7 mouse cellular contexts compared by ENCODE assay signal in genomic region chr7:82016751-82017710, GRCm38 (mm10). TPM values are rescaled to one million over a fixed set of nuclear protein-coding genes. Genes with fewer than 3 reads are reported as not detected.
DNase-seq lines count a peak whose midpoint lies in the region; ATAC-seq and TF ChIP-seq lines count a peak whose summit lies in the region.

No protein-coding gene starts in this region.

- peak; percentile 71 for TF ChIP-seq EP300 in CH12.LX (IDR thresholded peaks at IDR 0.05; ENCODE audit: low read length)

- in situ Hi-C loops in CH12.LX (cut with MboI; ENCODE audit: low pct_ligation_motif_present, low pct_unique_long_range_greater_than_20kb, low sequenced_read_pairs), result no loop called here

- peak overlapping the region; percentile 64 for H3K4me2 ChIP-seq in CH12.LX (ENCODE audit: insufficient read depth, low read depth, poor library complexity, severe bottlenecking)
- H3K4me2 ChIP-seq in hindbrain, postnatal 0 days (ENCODE audit: low read depth, low read length), result peak overlapping the region; percentile 50

- 8% methylated on average over 25 of the region's 25 CpGs for WGBS in hindbrain, postnatal 0 days
- 3% methylated on average over 25 of the region's 25 CpGs for WGBS in midbrain, embryonic 10.5 days

- peaks cover 0 to 24% of the 10 kb centered on the region in 2 experiments; a peak in 3 of 4 replicates for H3K4me1 ChIP-seq in CH12.LX (ENCODE audit: control insufficient read depth in 1 of 2, insufficient read depth in 2 of 2)
- no peaks in the 10 kb centered on the region for H3K4me1 ChIP-seq in hindbrain, postnatal 0 days (ENCODE audit: insufficient read depth, low read length)
- H3K4me1 ChIP-seq in midbrain, embryonic 10.5 days, result peaks cover 12% of the 10 kb centered on the region

- no peak overlapping the region for H3K9ac ChIP-seq in CH12.LX (ENCODE audit: insufficient read depth, low read depth)
- H3K9ac ChIP-seq in hindbrain, postnatal 0 days (replicated peaks; ENCODE audit: low read length), result no peak overlapping the region; the same call in 1 of the 2 replicates

- no peak for TF ChIP-seq RAD21 in CH12.LX (IDR thresholded peaks at IDR 0.05; ENCODE audit: low read depth, low read length)

- dilution Hi-C loops in CH12.LX (cut with MboI; ENCODE audit: extremely low pct_ligation_motif_present, extremely low pct_unique_long_range_greater_than_20kb, low sequenced_read_pairs), result no loop called here

- no peaks in the 10 kb centered on the region for H3K36me3 ChIP-seq in CH12.LX (replicated peaks in 1 of 2; ENCODE audit: control insufficient read depth in 1 of 2, insufficient read depth in 1 of 2, low read length in 1 of 2)
- H3K36me3 ChIP-seq in hindbrain, postnatal 0 days (ENCODE audit: insufficient read depth, low read length), result no peaks in the 10 kb centered on the region
- no peaks in the 10 kb centered on the region for H3K36me3 ChIP-seq in midbrain, embryonic 10.5 days

- no peaks in the 10 kb centered on the region for H3K79me2 ChIP-seq in CH12.LX (replicated peaks; ENCODE audit: control insufficient read depth, extremely low read depth, insufficient read depth, poor library complexity, severe bottlenecking)

- ATAC-seq in hindbrain, postnatal 0 days, result no peak

- peak overlapping the region in 1 of 3 experiments; percentile 15 for H3K4me3 ChIP-seq in CH12.LX (replicated peaks in 1 of 3; ENCODE audit: low read depth in 2 of 3, low read length in 2 of 3, poor library complexity in 1 of 3)
- peak overlapping the region; percentile 18 for H3K4me3 ChIP-seq in hindbrain, postnatal 0 days (ENCODE audit: low read length)
- peak overlapping the region; percentile 39 for H3K4me3 ChIP-seq in midbrain, embryonic 10.5 days

- H3K27me3 ChIP-seq in CH12.LX (replicated peaks), result no peaks in the 10 kb centered on the region
- H3K27me3 ChIP-seq in hindbrain, postnatal 0 days (ENCODE audit: insufficient read depth, low read length), result no peaks in the 10 kb centered on the region
- peaks cover 48% of the 10 kb centered on the region for H3K27me3 ChIP-seq in midbrain, embryonic 10.5 days (ENCODE audit: low read depth, poor library complexity, severe bottlenecking)

- TF ChIP-seq POLR2A in CH12.LX (IDR thresholded peaks at IDR 0.05; ENCODE audit: low read depth, low read length), result no peak

- peak; percentile 85 for DNase-seq in CH12.LX (ENCODE audit: extremely low read depth)
- DNase-seq in brain, adult 2 months (ENCODE audit: low read depth, low spot score), result peak; percentile 30
- peak; percentile 28 for DNase-seq in hindbrain, postnatal 0 days (ENCODE audit: low spot score)
- DNase-seq in midbrain, embryonic 10.5 days (ENCODE audit: low spot score), result no peak
- no peak for DNase-seq in layer of hippocampus, adult 9-10 months (ENCODE audit: low spot score)
- no peak for DNase-seq in spleen, adult 12 weeks (ENCODE audit: low spot score)
- no peak for DNase-seq in c-Kit-positive CD71-positive TER-119-positive erythroid progenitor cells, embryonic 14.5 days (ENCODE audit: low spot score)

- no peak overlapping the region for H3K27ac ChIP-seq in CH12.LX (ENCODE audit: insufficient read depth, low read depth)
- no peak overlapping the region for H3K27ac ChIP-seq in hindbrain, postnatal 0 days
- no peak overlapping the region for H3K27ac ChIP-seq in midbrain, embryonic 10.5 days (replicated peaks)

- H3K9me3 ChIP-seq in CH12.LX (replicated peaks; ENCODE audit: low read length), result no peaks in the 10 kb centered on the region
- H3K9me3 ChIP-seq in hindbrain, postnatal 0 days (ENCODE audit: low read length), result no peaks in the 10 kb centered on the region
- no peaks in the 10 kb centered on the region for H3K9me3 ChIP-seq in midbrain, embryonic 10.5 days (replicated peaks)

- no peak for TF ChIP-seq CTCF in CH12.LX (conservative IDR thresholded peaks at IDR 0.05 in 1 of 2, IDR thresholded peaks at IDR 0.05 in 1 of 2; ENCODE audit: low read depth in 2 of 2, low read length in 2 of 2)
- TF ChIP-seq CTCF in hindbrain, postnatal 0 days (IDR thresholded peaks at IDR 0.05; ENCODE audit: low read depth), result no peak

TF ChIP-seq in CH12.LX, 34 proteins besides CTCF, POLR2A, EP300 and RAD21:
- TF ChIP-seq NELFE (IDR thresholded peaks at IDR 0.05; ENCODE audit: low read depth, low read length), result no peak
- TF ChIP-seq ZNF384 (IDR thresholded peaks at IDR 0.05; ENCODE audit: low read depth, low read length), result no peak
- TF ChIP-seq SIN3A (IDR thresholded peaks at IDR 0.05; ENCODE audit: low read length), result 0 out of 2 replicates have a peak, but pooled peaks have one; percentile 30
- no peak for TF ChIP-seq ZC3H11A (IDR thresholded peaks at IDR 0.05; ENCODE audit: low read depth, low read length)
- TF ChIP-seq ETS1 (conservative IDR thresholded peaks at IDR 0.05; ENCODE audit: low read depth, low read length), result peak; percentile 63
- TF ChIP-seq TBP (conservative IDR thresholded peaks at IDR 0.05; ENCODE audit: low read depth, low read length), result no peak
- TF ChIP-seq CHD1 (IDR thresholded peaks at IDR 0.05; ENCODE audit: low read depth, low read length), result no peak
- no peak for TF ChIP-seq MAZ (IDR thresholded peaks at IDR 0.05; ENCODE audit: low read depth, low read length)
- TF ChIP-seq MAFK (IDR thresholded peaks at IDR 0.05; ENCODE audit: insufficient replicate concordance, low read length), result 0 out of 2 replicates have a peak, but pooled peaks have one; percentile 41
- no peak for TF ChIP-seq ZMIZ1 (IDR thresholded peaks at IDR 0.05; ENCODE audit: low read depth, low read length)
- TF ChIP-seq HCFC1 (IDR thresholded peaks at IDR 0.05; ENCODE audit: low read depth, low read length), result no peak
- TF ChIP-seq E2F4 (IDR thresholded peaks at IDR 0.05; ENCODE audit: insufficient replicate concordance, low read depth, low read length), result no peak
- TF ChIP-seq MYC (IDR thresholded peaks at IDR 0.05; ENCODE audit: low read depth, low read length), result no peak
- TF ChIP-seq MXI1 (IDR thresholded peaks at IDR 0.05; ENCODE audit: low read depth, low read length), result no peak
- TF ChIP-seq NRF1 (IDR thresholded peaks at IDR 0.05; ENCODE audit: low read depth, low read length), result peak; percentile 52; the same call in 1 of the 2 replicates
- peak; percentile 37; the same call in 1 of the 2 replicates for TF ChIP-seq BHLHE40 (IDR thresholded peaks at IDR 0.05; ENCODE audit: low read depth, low read length)
- TF ChIP-seq POLR2AphosphoS2 (IDR thresholded peaks at IDR 0.05; ENCODE audit: low read depth, low read length), result no peak
- peak; percentile 67 for TF ChIP-seq JUND (conservative IDR thresholded peaks at IDR 0.05; ENCODE audit: low read depth, low read length)
- TF ChIP-seq UBTF (IDR thresholded peaks at IDR 0.05; ENCODE audit: low read depth, low read length), result no peak
- TF ChIP-seq PAX5 (IDR thresholded peaks at IDR 0.05; ENCODE audit: low read length), result no peak
- TF ChIP-seq IRF4 (IDR thresholded peaks at IDR 0.05; ENCODE audit: low read depth, low read length), result peak; percentile 78
- TF ChIP-seq RCOR1 (conservative IDR thresholded peaks at IDR 0.05; ENCODE audit: low read depth, low read length), result no peak
- TF ChIP-seq JUN (IDR thresholded peaks at IDR 0.05; ENCODE audit: insufficient read depth, low read depth, low read length), result peak; percentile 86
- no peak for TF ChIP-seq ELF1 (IDR thresholded peaks at IDR 0.05; ENCODE audit: low read depth, low read length)
- TF ChIP-seq CHD2 (IDR thresholded peaks at IDR 0.05; ENCODE audit: low read length), result no peak
- no peak for TF ChIP-seq GABPA (IDR thresholded peaks at IDR 0.05; ENCODE audit: insufficient replicate concordance, low read depth, low read length)
- no peak for TF ChIP-seq ZKSCAN1 (IDR thresholded peaks at IDR 0.05; ENCODE audit: borderline replicate concordance, low read depth, low read length)
- no peak for TF ChIP-seq MEF2A (IDR thresholded peaks at IDR 0.05; ENCODE audit: borderline replicate concordance, low read depth, low read length)
- TF ChIP-seq USF1 (IDR thresholded peaks at IDR 0.05; ENCODE audit: low read depth, low read length), result no peak
TF ChIP-seq in CH12.LX: peak in this region for 8.

RNA-seq across cellular contexts. Expression of gene Bnc1, which starts 24.9 kb away (rescaled TPM):
- total RNA-seq in CH12.LX (2012; rRNA removed), result not detected in 2 replicates
- total RNA-seq in CH12.LX (2014; rRNA removed), result not detected in 2 replicates
- polyA plus RNA-seq in CH12.LX (2012; ENCODE audit: insufficient read length, low read depth), result not detected in 2 replicates
- total RNA-seq in hindbrain, postnatal 0 days (2014; rRNA removed), result 0.04 and 0.47 TPM in 2 replicates
- polyA plus RNA-seq in hindbrain, postnatal 0 days (2015; fragmentation: Nextera tagmentation; extraction: Ambion mirVana), result 0.04 TPM in 1 of 2 replicates, not detected in the other
- 0.31 and 0.57 TPM in 2 replicates for polyA plus RNA-seq in midbrain, embryonic 10.5 days (2016; fragmentation: Nextera tagmentation; extraction: Ambion mirVana)

Comparison
In these comparisons a context has a peak if more than half of its experiments do, and no peak if none do; other contexts are left out.
1. DNase-seq: peak in CH12.LX (single experiment), brain, adult 2 months (single experiment) and hindbrain, postnatal 0 days (single experiment); none in midbrain, embryonic 10.5 days (single experiment), layer of hippocampus, adult 9-10 months (single experiment), spleen, adult 12 weeks (single experiment) and c-Kit-positive CD71-positive TER-119-positive erythroid progenitor cells, embryonic 14.5 days (single experiment).